Mouse (Mus musculus) embryonic facial prominence, embryonic 11.5 days (tissue): ENCODE data around the gene Masp1. TPM values are rescaled to one million over a fixed set of nuclear protein-coding genes. Genes with fewer than 3 reads are reported as not detected.
A peak's percentile ranks its signal among the peaks of the same experiment; 100 is the strongest.

Experiments
- ATAC-seq: fragments of 200-750 bp; cut with Nextera tagmentation; replicated peaks from 2 replicates; pipeline ENCODE4 v1.8.0; 2017; ENCODE audit warnings: low read depth; ENCODE audit not compliant: insufficient number of reproducible peaks, low FRiP score, low TSS enrichment
- DNase-seq: peaks from one replicate; pipeline ENCODE4 v3.0.0-alpha.2; 2015; ENCODE audit warnings: low spot score
- H3K27ac ChIP-seq: fragments of 300-500 bp; sonication (generic); replicated peaks from 2 replicates; pipeline ENCODE4 v1.5.1; 2014; ENCODE audit warnings: mild to moderate bottlenecking, low read depth, low read length, control low read depth
- H3K27me3 ChIP-seq: fragments of 300-500 bp; sonication (generic); 2 replicates; pipeline ENCODE4 v1.6.1; 2014; ENCODE audit warnings: mild to moderate bottlenecking, low read length, moderate library complexity, mixed read lengths; ENCODE audit not compliant: control insufficient read depth, insufficient read depth
- H3K36me3 ChIP-seq: fragments of 300-500 bp; sonication (generic); replicated peaks from 2 replicates; pipeline ENCODE4 v1.6.1; 2014; ENCODE audit warnings: low read depth, mild to moderate bottlenecking, low read length, moderate library complexity, mixed read lengths; ENCODE audit not compliant: control insufficient read depth, insufficient read depth
- H3K4me1 ChIP-seq: fragments of 300-500 bp; sonication (generic); 2 replicates; pipeline ENCODE4 v1.6.1; 2014; ENCODE audit warnings: low read length, mixed read lengths; ENCODE audit not compliant: control insufficient read depth, insufficient read depth
- H3K4me2 ChIP-seq: fragments of 300-500 bp; sonication (generic); 2 replicates; pipeline ENCODE4 v1.6.1; 2014; ENCODE audit warnings: low read depth, mild to moderate bottlenecking, control low read depth, low read length, moderate library complexity
- H3K4me3 ChIP-seq: fragments of 300-500 bp; sonication (generic); 2 replicates; pipeline ENCODE4 v1.5.1; 2014; ENCODE audit warnings: low read depth, low read length, control low read depth
- H3K9ac ChIP-seq: fragments of 300-500 bp; sonication (generic); replicated peaks from 2 replicates; pipeline ENCODE4 v1.6.1; 2014; ENCODE audit warnings: mild to moderate bottlenecking, control low read depth, low read length
- H3K9me3 ChIP-seq: fragments of 300-500 bp; sonication (generic); replicated peaks from 2 replicates; pipeline ENCODE4 v1.6.1; 2016; ENCODE audit warnings: mild to moderate bottlenecking, low read length, inconsistent platforms, mixed read lengths; ENCODE audit not compliant: control insufficient read depth
- WGBS: fragments of 180-500 bp; shearing (Covaris S2); extraction: QIAGEN DNeasy Blood & Tissue Kit; methylation state at CpG from one replicate; pipeline ENCODE4 v1.1.7; 2014; 5-methylcytosine and 5-hydroxymethylcytosine counted together
- polyA plus RNA-seq: library from polyadenylated mRNA; unstranded; fragments of >200 nt; fragmentation: Nextera tagmentation; extraction: Ambion mirVana; gene quantifications from 2 replicates; pipeline ENCODE4 v1.2.1, GENCODE M21; 2014

Gene Masp1
- polyA plus RNA-seq, 1 experiment from 2014 or later: 3.9 TPM

- Histone ChIP-seq H3K4me2 (no peak overlapping the region), H3K9me3 (no peaks in the 10 kb centered on the region), H3K4me1 (no peaks in the 10 kb centered on the region), H3K27me3 (no peaks in the 10 kb centered on the region), H3K36me3 (no peaks in the 10 kb centered on the region), H3K4me3 (no peak overlapping the region), H3K27ac (no peak overlapping the region), H3K9ac (no peak overlapping the region)
- ATAC-seq: peak; percentile 57; the same call in 1 of the 2 replicates
- peak; percentile 54 for DNase-seq
- 25% methylated on average over 3 of the region's 3 CpGs for WGBS
These were observed 118.7 kb downstream of the Masp1 start for GRCm38 (mm10) chr16:23401959-23402358.

GRCm38 (mm10) chr16:23401463-23401862 is 119.2 kb downstream of the Masp1 start:
- no peaks in the 10 kb centered on the region for H3K9me3 ChIP-seq
- no peak overlapping the region for H3K4me3 ChIP-seq
- WGBS: 47% methylated on average over 4 of the region's 4 CpGs
- no peaks in the 10 kb centered on the region for H3K4me1 ChIP-seq
- no peak overlapping the region for H3K27ac ChIP-seq
- no peak overlapping the region for H3K4me2 ChIP-seq
- no peak for ATAC-seq
- no peaks in the 10 kb centered on the region for H3K36me3 ChIP-seq
- no peak overlapping the region for H3K9ac ChIP-seq
- DNase-seq: no peak
- H3K27me3 ChIP-seq: no peaks in the 10 kb centered on the region

Other genes with a start within 250 kb of the Masp1 start
- gene Rtp1, start 91.7 kb downstream of the Masp1 start, polyA plus RNA-seq: 0.68 TPM in 1 of 2 replicates, not detected in the other
- 2.1 TPM in 2 replicates for gene Rtp4, start 524 bp downstream of the Masp1 start, polyA plus RNA-seq